Mouse (Mus musculus): Measurements from ENCODE around the gene Poc1a. TPM values are rescaled to one million over a fixed set of nuclear protein-coding genes. Genes with fewer than 3 reads are reported as not detected.
A peak's percentile ranks its signal among the peaks of the same experiment; 100 is the strongest.

The Poc1a gene
- polyA plus RNA-seq, 1 experiment from 2014 or later = 27.8 TPM

DNA sequence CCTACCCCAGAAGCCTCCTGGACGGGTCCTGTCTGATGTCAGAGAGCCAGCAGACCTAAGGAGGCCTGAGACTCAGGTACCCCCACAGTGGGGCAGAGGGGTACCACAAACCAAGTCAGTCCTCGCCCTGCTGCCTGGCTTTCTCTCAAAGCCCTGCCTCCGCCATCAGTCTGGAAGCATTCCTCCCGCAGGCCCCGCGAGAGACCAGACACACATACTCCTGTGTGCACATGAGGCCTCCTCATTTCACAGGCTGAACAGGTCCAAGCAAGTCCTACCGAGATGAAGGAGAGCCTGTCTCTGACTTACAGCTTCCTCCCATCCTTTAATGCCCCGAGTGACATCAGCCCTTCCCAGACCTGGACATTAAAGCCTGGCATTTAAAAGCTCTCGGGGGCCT, 97.9 kb downstream of the Poc1a start:
- no peaks in the 10 kb centered on the region for H3K27me3 ChIP-seq (replicated peaks)
- no peak overlapping the region for H3K4me2 ChIP-seq
- H3K27ac ChIP-seq (ENCODE audit: poor library complexity, severe bottlenecking) = no peak overlapping the region
- WGBS = 56% methylated on average over 9 of the region's 9 CpGs
- H3K9ac ChIP-seq = no peak overlapping the region
- no peaks in the 10 kb centered on the region for H3K9me3 ChIP-seq (replicated peaks)
- no peak overlapping the region for H3K4me3 ChIP-seq
- H3K36me3 ChIP-seq = peaks cover 30% of the 10 kb centered on the region
- no peak for ATAC-seq (ENCODE audit: insufficient number of reproducible peaks, low FRiP score)
- peaks cover 17% of the 10 kb centered on the region for H3K4me1 ChIP-seq (replicated peaks)

DNA sequence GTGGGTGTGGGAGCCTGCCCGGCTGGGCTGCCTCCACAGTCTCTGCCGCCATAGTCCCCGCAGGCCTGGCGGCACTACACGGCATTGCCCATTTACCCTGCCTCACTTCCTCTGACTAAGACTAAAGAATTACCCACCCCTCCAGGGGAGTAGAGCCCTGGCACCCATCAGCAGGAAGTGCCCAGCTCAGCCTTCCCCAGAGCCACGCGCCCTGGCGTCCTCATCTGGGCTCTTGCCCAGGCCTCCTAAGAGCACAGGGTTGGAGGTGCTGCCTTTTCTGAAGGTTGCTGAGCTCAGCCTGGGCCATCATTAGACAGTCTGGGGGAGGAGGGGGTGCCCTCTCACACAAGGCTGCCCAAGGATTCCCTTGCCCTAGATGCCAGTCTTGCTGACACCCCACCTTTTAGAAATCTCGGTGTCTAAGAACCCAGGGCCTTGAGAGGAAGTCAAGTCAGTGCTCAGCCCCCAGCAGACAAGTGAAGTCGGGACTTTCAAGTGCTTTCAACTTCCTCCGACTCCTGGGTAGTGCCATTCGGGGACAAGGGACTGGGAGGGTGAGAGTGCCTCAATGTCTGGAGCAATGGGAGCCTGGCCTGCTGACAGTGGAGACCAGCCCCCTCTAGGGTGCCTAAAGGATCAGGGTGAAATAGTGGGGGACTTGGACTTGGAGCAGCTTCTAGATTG, 105.5 kb downstream of the Poc1a start:
- Histone ChIP-seq H3K36me3 (no peaks in the 10 kb centered on the region), H3K4me3 (no peak overlapping the region), H3K4me2 (no peak overlapping the region), H3K9me3 (replicated peaks) (no peaks in the 10 kb centered on the region), H3K27ac (ENCODE audit: poor library complexity, severe bottlenecking) (no peak overlapping the region), H3K4me1 (replicated peaks) (peaks cover 28% of the 10 kb centered on the region), H3K27me3 (replicated peaks) (no peaks in the 10 kb centered on the region), H3K9ac (no peak overlapping the region)
- WGBS = 78% methylated on average over 12 of the region's 12 CpGs
- ATAC-seq (ENCODE audit: insufficient number of reproducible peaks, low FRiP score) = no peak

DNA sequence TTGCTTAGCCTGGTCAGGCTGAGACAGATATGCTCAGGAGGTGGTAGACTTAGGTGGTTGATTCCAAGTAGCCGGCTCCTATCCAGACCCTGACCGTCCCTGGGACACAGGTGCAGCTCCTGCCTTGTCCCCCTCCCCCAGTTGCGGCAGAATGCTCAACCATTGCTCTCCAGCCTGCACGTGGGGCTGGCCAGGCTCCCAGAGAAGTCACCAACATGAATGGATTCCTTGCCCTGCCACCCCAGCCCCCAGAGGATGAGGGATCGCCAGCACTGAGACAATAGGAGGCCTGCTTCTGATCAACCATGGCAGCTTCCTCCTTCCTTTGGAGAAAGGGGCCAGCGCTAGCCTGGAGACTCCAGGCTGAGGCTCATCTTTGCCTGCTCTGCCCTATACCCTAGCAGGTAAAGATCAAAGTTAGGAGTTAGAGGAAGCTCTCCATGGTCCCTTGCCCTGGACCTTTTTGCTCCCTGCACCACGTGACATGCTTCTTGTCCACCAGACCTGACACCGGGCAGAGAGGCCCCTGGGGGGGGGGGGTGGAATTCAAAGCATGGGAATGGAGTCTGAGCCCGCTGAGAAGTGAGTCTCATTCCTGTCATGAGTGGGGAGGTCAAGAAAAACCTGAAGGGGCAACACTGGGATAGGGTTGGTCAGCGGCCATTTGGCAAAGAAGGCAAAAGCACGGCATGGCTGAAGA, 112.1 kb downstream of the Poc1a start:
- Histone ChIP-seq H3K36me3 (no peaks in the 10 kb centered on the region), H3K27me3 (replicated peaks) (no peaks in the 10 kb centered on the region), H3K4me2 (no peak overlapping the region), H3K4me1 (replicated peaks) (peaks cover 60% of the 10 kb centered on the region), H3K9ac (no peak overlapping the region), H3K9me3 (replicated peaks) (no peaks in the 10 kb centered on the region), H3K27ac (ENCODE audit: poor library complexity, severe bottlenecking) (no peak overlapping the region), H3K4me3 (no peak overlapping the region)
- 54% methylated on average over 11 of the region's 11 CpGs for WGBS
- ATAC-seq (ENCODE audit: insufficient number of reproducible peaks, low FRiP score) = peak; percentile 30

DNA sequence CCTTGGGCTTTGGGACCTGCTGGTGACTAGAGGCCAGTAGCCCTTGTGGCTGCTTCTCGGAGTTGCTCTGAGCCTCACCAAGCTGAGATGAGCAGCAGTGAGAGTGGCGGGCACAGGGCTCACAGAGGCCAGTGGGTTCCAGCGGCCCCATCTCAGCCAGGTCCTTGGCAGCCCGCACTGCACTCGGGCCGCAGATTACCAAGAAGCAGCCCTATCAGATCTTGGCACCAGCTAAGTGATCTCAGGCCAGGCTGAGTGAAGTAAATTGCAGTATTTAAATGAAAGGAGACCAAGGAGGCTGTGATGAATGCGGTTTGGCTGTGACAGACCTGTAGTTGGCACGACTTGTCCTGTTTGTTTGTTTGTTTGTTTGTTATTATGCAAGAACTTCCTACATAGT, 112.7 kb downstream of the Poc1a start:
- Histone ChIP-seq H3K9ac (no peak overlapping the region), H3K4me2 (no peak overlapping the region), H3K9me3 (replicated peaks) (no peaks in the 10 kb centered on the region), H3K27me3 (replicated peaks) (no peaks in the 10 kb centered on the region), H3K36me3 (no peaks in the 10 kb centered on the region), H3K4me1 (replicated peaks) (peaks cover 64% of the 10 kb centered on the region), H3K4me3 (no peak overlapping the region), H3K27ac (ENCODE audit: poor library complexity, severe bottlenecking) (no peak overlapping the region)
- no peak for ATAC-seq (ENCODE audit: insufficient number of reproducible peaks, low FRiP score)
- 78% methylated on average over 8 of the region's 8 CpGs for WGBS

DNA sequence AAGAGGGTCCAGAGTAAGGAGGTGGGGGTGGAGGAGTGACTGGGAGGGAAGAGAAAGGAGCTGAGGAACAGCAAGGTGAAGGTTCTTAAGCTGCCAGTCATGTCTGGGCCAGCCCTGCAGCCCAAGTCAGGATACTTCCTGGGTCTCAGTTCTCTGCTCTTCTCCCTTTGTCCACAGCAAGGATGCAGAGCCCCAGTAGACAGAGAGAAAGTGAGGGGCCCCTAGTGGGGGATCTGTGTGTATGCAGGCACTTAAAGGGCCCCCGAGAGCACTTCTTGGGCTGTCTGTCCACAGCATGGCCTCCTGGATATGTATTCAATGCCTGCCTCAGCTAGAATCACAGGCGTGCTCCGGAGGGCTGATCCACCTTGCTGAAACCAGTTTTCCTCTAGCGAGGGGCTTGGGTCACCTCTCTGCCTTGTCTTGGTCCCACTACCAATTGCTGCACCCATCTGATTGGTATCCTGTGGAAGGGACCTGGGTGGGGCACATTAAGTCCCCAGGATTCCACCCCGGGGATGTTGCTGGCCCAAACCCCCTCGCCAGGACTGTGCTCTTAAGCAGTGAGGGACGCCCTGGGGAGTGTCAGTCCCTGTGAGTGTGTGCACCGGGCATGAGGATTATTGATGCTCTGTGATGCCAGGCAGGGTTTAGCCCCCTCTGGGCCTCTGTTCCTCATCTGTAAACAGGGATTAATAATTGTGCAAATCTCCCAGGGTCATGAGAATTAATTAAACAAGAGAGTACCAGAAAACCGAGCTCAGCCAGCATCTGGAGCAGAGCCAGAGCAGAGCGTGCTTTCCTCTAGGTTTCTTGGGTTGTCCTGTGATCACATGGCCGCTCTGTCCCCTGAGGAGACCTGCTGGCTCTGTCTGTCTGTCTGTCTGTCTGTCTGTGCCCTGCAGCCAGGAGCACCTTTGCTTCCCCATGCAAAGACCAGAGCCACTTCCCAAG, 114.1 kb downstream of the Poc1a start:
- Histone ChIP-seq H3K9ac (no peak overlapping the region), H3K4me3 (no peak overlapping the region), H3K4me1 (replicated peaks) (peaks cover 72% of the 10 kb centered on the region), H3K36me3 (no peaks in the 10 kb centered on the region), H3K27ac (ENCODE audit: poor library complexity, severe bottlenecking) (no peak overlapping the region), H3K9me3 (replicated peaks) (no peaks in the 10 kb centered on the region), H3K27me3 (replicated peaks) (no peaks in the 10 kb centered on the region), H3K4me2 (no peak overlapping the region)
- ATAC-seq (ENCODE audit: insufficient number of reproducible peaks, low FRiP score) = no peak
- 53% methylated on average over 11 of the region's 11 CpGs for WGBS

DNA sequence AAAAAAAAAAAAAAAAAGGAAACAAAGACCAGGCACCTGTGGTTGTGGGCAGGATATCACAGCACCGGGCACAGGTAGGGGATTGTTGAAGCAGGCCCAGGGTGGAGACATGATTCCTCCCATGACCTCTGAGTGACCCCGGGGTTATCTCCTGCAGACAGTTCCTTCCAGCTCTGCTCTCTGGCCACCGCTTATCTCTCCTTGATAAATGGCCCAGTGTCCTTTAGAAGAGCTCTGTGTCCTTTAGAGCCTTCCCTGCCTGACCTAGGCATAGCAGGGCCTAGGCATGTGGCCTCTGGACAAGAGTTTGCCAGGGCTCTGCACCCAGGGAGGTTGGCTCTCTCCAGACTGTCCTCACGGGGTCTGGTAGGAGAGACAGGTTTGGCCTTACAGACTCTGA, 116.9 kb downstream of the Poc1a start:
- H3K4me2 ChIP-seq = peak overlapping the region; percentile 13; the same call in 1 of the 2 replicates
- H3K9ac ChIP-seq = 0 out of 2 replicates have a peak overlapping the region, but pooled peaks have one; percentile 38
- no peaks in the 10 kb centered on the region for H3K9me3 ChIP-seq (replicated peaks)
- peak overlapping the region; percentile 72 for H3K27ac ChIP-seq (ENCODE audit: poor library complexity, severe bottlenecking)
- peak; percentile 44; the same call in 1 of the 2 replicates for ATAC-seq (ENCODE audit: insufficient number of reproducible peaks, low FRiP score)
- no peaks in the 10 kb centered on the region for H3K36me3 ChIP-seq
- H3K4me3 ChIP-seq = no peak overlapping the region
- no peaks in the 10 kb centered on the region for H3K27me3 ChIP-seq (replicated peaks)
- 16% methylated on average over 4 of the region's 4 CpGs for WGBS
- peaks cover 62% of the 10 kb centered on the region for H3K4me1 ChIP-seq (replicated peaks)

DNA sequence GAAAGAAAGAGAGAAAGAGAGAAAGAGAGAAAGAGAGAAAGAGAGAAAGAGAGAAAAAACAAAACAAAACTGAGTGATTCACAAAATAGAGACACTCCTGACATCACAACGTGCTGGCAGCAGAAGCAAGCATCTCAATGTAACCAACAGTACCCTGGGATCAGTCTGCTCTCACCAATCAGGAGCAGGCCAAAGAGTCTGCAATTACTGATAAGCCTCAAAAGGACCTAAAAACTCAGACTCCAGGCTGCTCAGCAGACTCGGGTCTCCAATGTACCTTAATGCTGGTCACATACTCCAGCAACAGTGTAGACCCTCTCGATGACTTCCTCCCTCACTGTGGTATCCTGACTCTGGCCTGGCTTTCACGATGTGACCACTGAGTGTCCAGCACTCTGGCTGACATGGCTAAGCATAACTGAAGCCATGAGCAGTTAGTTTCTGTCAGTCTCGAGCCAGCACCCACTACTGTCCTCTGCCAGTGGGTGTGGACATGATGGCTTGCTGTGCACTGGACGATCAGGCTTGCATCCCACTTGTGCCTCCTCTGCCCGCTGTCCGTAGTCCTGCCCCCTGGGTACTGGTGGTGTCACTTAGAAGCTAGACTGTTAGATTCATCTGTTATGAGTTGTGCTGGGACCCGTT, 117.9 kb downstream of the Poc1a start:
- Histone ChIP-seq H3K9me3 (replicated peaks) (no peaks in the 10 kb centered on the region), H3K27ac (ENCODE audit: poor library complexity, severe bottlenecking) (no peak overlapping the region), H3K36me3 (no peaks in the 10 kb centered on the region), H3K4me2 (no peak overlapping the region), H3K4me1 (replicated peaks) (peaks cover 61% of the 10 kb centered on the region), H3K9ac (no peak overlapping the region), H3K4me3 (no peak overlapping the region), H3K27me3 (replicated peaks) (no peaks in the 10 kb centered on the region)
- WGBS = 56% methylated on average over 9 of the region's 9 CpGs
- no peak for ATAC-seq (ENCODE audit: insufficient number of reproducible peaks, low FRiP score)

DNA sequence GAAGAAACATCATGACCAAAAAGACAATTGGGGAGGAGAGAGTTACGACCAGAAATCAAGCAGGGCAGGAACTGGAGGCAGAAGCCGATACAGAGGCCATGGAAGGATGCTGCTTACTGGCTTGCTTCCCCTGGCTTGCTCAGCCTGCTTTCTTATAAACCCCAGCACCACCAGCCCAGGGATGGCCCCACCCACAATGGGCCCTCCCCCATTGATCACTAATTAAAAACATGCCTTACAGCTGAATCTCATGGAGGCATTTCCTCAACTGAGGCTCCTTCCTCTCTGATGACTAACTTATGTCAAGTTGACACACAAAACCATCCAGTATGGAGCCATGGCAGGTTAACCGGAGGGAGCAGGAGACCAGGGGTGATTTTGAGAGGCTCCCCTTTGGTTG, 118.9 kb downstream of the Poc1a start:
- Histone ChIP-seq H3K9ac (no peak overlapping the region), H3K4me2 (no peak overlapping the region), H3K4me3 (no peak overlapping the region), H3K9me3 (replicated peaks) (no peaks in the 10 kb centered on the region), H3K27ac (ENCODE audit: poor library complexity, severe bottlenecking) (no peak overlapping the region), H3K4me1 (replicated peaks) (peaks cover 54% of the 10 kb centered on the region), H3K36me3 (no peaks in the 10 kb centered on the region), H3K27me3 (replicated peaks) (no peaks in the 10 kb centered on the region)
- no peak for ATAC-seq (ENCODE audit: insufficient number of reproducible peaks, low FRiP score)
- WGBS = 91% methylated on average over 3 of the region's 3 CpGs

Other genes with a start within 250 kb of the Poc1a start
- gene Col6a4, start 184.3 kb upstream of the Poc1a start, polyA plus RNA-seq (2016; fragmentation: Nextera tagmentation; extraction: Ambion mirVana) = 0.04 TPM in 1 of 2 replicates, not detected in the other
- 1.1 TPM in 2 replicates for gene Glyctk, start 122.9 kb upstream of the Poc1a start, polyA plus RNA-seq (2016; fragmentation: Nextera tagmentation; extraction: Ambion mirVana)
- 23.6 and 23.7 TPM in 2 replicates for gene Wdr82, start 110.1 kb upstream of the Poc1a start, polyA plus RNA-seq (2016; fragmentation: Nextera tagmentation; extraction: Ambion mirVana)
- 30.7 and 34.1 TPM in 2 replicates for gene Ppm1m, start 81.3 kb upstream of the Poc1a start, polyA plus RNA-seq (2016; fragmentation: Nextera tagmentation; extraction: Ambion mirVana)
- 52.9 and 53.9 TPM in 2 replicates for gene Twf2, start 78.0 kb upstream of the Poc1a start, polyA plus RNA-seq (2016; fragmentation: Nextera tagmentation; extraction: Ambion mirVana)
- gene Tlr9, start 58.5 kb upstream of the Poc1a start, polyA plus RNA-seq (2016; fragmentation: Nextera tagmentation; extraction: Ambion mirVana) = not detected in 2 replicates
- 129 and 133 TPM in 2 replicates for gene Alas1, start 32.4 kb upstream of the Poc1a start, polyA plus RNA-seq (2016; fragmentation: Nextera tagmentation; extraction: Ambion mirVana)
- gene Dusp7, start 87.6 kb downstream of the Poc1a start, polyA plus RNA-seq (2016; fragmentation: Nextera tagmentation; extraction: Ambion mirVana) = 16.9 and 20.1 TPM in 2 replicates
- gene Rpl29, start 148.4 kb downstream of the Poc1a start, polyA plus RNA-seq (2016; fragmentation: Nextera tagmentation; extraction: Ambion mirVana) = 608 and 648 TPM in 2 replicates
- 26.9 and 27.1 TPM in 2 replicates for gene Acy1, start 157.3 kb downstream of the Poc1a start, polyA plus RNA-seq (2016; fragmentation: Nextera tagmentation; extraction: Ambion mirVana)
- gene Abhd14b, start 166.4 kb downstream of the Poc1a start, polyA plus RNA-seq (2016; fragmentation: Nextera tagmentation; extraction: Ambion mirVana) = 4.8 and 5.1 TPM in 2 replicates
- 39.7 and 44.4 TPM in 2 replicates for gene Abhd14a, start 166.6 kb downstream of the Poc1a start, polyA plus RNA-seq (2016; fragmentation: Nextera tagmentation; extraction: Ambion mirVana)
- gene Pcbp4, start 172.2 kb downstream of the Poc1a start, polyA plus RNA-seq (2016; fragmentation: Nextera tagmentation; extraction: Ambion mirVana) = 96.9 and 109 TPM in 2 replicates
- gene Gpr62, start 184.9 kb downstream of the Poc1a start, polyA plus RNA-seq (2016; fragmentation: Nextera tagmentation; extraction: Ambion mirVana) = 0.41 and 0.46 TPM in 2 replicates
- 32.5 and 34.5 TPM in 2 replicates for gene Rrp9, start 194.9 kb downstream of the Poc1a start, polyA plus RNA-seq (2016; fragmentation: Nextera tagmentation; extraction: Ambion mirVana)
- 1.0 and 1.6 TPM in 2 replicates for gene Parp3, start 195.9 kb downstream of the Poc1a start, polyA plus RNA-seq (2016; fragmentation: Nextera tagmentation; extraction: Ambion mirVana)
- gene Iqcf1, start 218.9 kb downstream of the Poc1a start, polyA plus RNA-seq (2016; fragmentation: Nextera tagmentation; extraction: Ambion mirVana) = not detected in 2 replicates
- gene Iqcf5, start 233.5 kb downstream of the Poc1a start, polyA plus RNA-seq (2016; fragmentation: Nextera tagmentation; extraction: Ambion mirVana) = not detected in 2 replicates

Measured in heart, embryonic 12.5 days (tissue).